Mouse (Mus musculus): ENCODE results near the gene Cmpk1.

Gene Cmpk1

GRCm38 (mm10) chr4:114986591-114987432 lies at the start of gene Cmpk1:
Cmpk1 (minus strand) TSS chr4:114987241.
- CTCF ChIA-PET, result interaction anchor here (0.5 to 2.0 kb wide), 3 partner anchors 10 to 80 kb away, joined by 3 to 8 read pairs (median 7); partner anchors contain the start of gene Stil

GRCm38 (mm10) chr4:115035043-115035442 lies 48.0 kb upstream of the Cmpk1 start:
- CTCF ChIA-PET, result no interaction called here

DNA sequence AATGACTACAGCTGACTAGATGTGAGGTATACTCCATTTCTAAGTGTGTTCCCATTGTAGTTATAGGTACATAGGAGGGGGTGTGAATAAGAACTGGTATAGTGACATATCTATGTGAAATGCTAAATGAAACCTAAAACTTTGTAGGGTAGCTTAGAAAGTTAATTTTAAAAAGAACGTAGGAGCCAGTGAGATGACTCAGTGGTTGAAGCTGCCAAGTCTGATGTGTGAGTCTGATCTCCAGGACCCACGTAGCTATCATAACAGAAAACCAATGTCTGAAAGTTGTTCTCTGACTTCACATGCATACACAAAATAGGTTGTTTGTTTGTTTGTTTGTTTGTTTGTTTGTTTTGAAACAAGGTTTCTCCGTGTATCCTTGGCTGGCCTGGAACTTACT lies 33.0 kb upstream of the Cmpk1 start:
- CTCF ChIA-PET, result no interaction called here

- CTCF ChIA-PET, result no interaction called here
Measured at GRCm38 (mm10) chr4:115014276-115014675, 27.2 kb upstream of the Cmpk1 start.

DNA sequence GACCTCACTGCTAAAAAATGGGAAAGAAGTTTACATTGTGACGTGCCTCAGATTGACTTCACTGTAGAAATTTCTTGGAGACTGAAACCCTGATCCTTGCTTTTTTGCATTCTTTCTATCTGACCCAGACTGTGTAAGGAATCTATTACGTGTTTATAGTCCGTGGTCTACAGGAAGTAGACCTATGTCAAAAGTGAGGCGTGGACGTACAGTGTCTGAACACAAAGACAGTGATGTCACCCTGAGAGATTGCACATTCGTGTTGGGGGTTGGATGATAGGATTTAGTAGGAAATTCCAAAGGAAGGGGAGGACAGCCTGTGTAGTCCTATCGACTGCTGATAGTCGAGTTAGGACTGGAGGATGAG lies 13.4 kb upstream of the Cmpk1 start:
- CTCF ChIA-PET, result interaction anchor here (1.8 kb wide), 1 partner anchor 13 kb away, joined by 8 read pairs; the partner anchor contains the start of gene Cmpk1

DNA sequence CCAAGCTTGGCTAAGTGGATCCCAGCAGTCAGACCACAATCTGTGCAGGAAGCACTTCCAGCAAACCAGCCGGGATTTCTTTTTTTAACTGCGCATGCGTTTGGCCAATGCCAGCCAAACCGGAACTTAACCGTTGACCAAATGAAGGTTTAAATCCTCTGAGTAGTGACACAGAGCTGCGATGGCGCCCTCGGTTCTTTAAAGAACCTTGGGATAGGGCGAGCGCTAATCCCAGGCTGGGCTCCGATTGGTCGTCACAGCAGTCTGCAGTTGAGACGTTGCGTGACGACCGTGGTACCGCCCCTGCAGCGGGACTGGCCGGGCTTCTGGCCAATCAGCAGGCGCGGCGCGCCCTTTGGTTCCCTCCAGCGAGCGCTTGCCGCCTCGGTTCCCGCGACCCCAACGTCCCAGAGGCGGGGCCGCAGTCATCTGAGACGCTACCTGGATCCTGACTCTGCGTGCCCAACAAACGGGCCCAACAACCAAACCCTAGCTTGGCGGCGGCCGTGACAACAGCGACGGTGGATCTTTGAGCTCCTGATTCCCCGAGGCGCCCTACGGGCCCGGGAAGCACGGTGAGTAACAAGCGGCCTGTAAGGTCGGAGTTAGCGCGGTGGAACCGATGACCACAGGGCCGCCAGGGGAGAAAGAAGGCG lies 12.9 kb upstream of the Cmpk1 start, which contains the start of gene Stil:
Gene Stil, plus strand, starts transcription at position 387 of the 656 bp plus-strand sequence.
- CTCF ChIA-PET, result interaction anchor here (0.5 to 1.8 kb wide), 2 partner anchors 12 to 23 kb away, joined by 6 to 8 read pairs; partner anchors contain the start of gene Cmpk1

DNA sequence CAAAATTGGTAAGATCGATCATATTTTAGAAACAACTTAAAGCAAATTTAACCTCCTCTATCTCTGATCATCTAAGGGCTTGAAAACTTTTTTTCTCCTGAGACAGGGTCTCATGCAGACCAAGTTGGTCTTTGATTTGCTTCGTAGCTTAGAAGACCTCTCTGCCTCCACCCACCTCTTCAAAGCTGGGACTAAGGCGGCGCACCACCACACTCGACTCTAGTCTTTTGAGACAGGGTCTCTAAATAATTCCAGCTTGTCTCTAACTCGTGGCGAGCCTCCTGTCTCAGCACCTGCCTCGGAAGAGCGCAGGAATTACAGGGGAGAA lies 12.4 kb upstream of the Cmpk1 start:
- CTCF ChIA-PET, result interaction anchor here (1.8 kb wide), 1 partner anchor 12 kb away, joined by 8 read pairs; the partner anchor contains the start of gene Cmpk1

DNA sequence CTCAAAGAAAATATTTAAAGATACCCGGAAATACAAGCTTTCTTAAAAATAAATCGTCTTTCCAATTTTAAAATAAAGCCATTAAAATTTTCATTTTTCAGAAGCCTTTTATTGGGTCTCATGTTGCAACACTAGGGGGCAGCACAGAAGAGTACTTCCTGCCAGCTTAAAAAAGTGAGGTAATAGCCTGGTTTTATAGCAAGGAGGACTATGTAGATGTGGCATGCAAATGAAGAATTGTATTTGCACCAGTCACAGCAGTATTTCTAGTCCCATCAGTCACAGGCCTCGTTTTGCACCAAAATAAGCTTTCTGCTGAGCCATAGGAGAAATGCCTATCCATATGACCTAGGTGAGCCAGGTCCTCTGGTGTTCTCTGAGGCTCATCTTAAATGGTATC lies 10.0 kb upstream of the Cmpk1 start:
- CTCF ChIA-PET, result interaction anchor here (1.8 kb wide), 1 partner anchor 9 kb away, joined by 7 read pairs; the partner anchor contains the start of gene Cmpk1

GRCm38 (mm10) chr4:114994218-114994617 lies 7.2 kb upstream of the Cmpk1 start:
- CTCF ChIA-PET, result no interaction called here

DNA sequence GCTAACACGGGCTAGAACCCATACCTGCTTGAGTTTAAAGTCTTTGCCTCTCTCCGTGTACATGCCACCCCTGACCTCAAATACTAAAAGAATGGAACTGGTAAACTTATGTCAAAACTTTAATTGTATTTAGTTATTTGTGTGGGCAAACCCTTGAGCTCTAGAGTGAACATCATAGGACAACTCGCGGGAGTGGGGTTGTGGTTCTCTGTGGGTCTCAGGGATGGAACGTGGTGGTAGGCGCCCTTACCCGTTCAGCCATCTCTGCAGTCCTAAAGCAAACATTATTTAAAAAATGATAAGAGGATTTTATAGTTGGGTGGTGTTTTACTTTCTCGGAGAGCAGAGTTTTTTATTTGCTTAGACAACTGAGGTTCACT lies 840 bp downstream of the Cmpk1 start:
- CTCF ChIA-PET, result no interaction called here

GRCm38 (mm10) chr4:114983020-114983419 lies 4.0 kb downstream of the Cmpk1 start:
- CTCF ChIA-PET, result interaction anchor here (0.6 to 1.0 kb wide), 2 partner anchors 12 to 74 kb away, joined by 3 to 5 read pairs; no protein-coding TSS in a partner anchor

GRCm38 (mm10) chr4:114982619-114983018 lies 4.4 kb downstream of the Cmpk1 start:
- CTCF ChIA-PET, result interaction anchor here (0.6 to 1.0 kb wide), 3 partner anchors 13 to 332 kb away, joined by 3 to 5 read pairs (median 3); no protein-coding TSS in a partner anchor

GRCm38 (mm10) chr4:114973229-114973740 lies 13.8 kb downstream of the Cmpk1 start:
- CTCF ChIA-PET, result interaction anchor here (0.7 kb wide), 1 partner anchor 630 kb away, joined by 3 read pairs; no protein-coding TSS in a partner anchor

- CTCF ChIA-PET, result interaction anchor here (0.6 kb wide), 1 partner anchor 28 kb away, joined by 3 read pairs; no protein-coding TSS in a partner anchor
Measured at GRCm38 (mm10) chr4:114970736-114971135, 16.3 kb downstream of the Cmpk1 start.

DNA sequence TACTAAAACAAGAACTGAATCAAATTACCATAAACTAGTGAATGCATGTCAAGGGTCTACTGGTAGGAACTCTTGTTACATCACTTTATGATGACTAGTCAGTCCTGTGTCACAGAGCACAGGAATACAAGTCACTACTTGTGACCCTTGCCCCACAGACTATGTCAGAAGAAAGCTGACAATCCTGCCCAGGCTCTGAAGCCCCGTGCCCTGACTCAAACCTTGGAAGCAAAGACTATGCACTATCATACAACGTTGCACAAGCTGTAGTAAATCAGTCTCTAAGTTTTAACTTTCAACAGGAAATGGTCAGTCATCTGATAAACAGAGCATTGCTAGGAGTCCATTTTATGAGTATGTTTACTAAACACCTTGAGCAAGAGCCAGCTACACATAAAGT lies 26.2 kb downstream of the Cmpk1 start:
- CTCF ChIA-PET, result interaction anchor here (0.7 kb wide), 1 partner anchor 27 kb away, joined by 3 read pairs; no protein-coding TSS in a partner anchor

DNA sequence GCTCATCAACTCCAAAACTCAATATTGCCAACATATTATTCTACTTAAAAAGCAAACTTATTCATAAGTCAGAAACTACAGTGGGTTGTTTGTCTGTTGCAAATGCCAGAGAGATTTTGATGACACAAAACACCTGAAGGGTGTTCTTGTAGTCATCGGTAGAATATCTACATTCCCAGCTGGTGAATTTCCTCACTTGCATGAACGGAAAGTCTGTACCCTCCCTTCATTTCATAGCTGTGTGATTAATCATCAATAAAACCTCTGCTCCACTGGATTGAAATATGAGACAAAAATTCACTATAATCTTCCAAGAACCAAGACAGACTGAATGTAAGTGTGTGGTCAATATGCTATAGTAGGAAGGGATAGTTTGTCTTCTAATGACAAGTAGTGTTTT lies 27.5 kb downstream of the Cmpk1 start:
- CTCF ChIA-PET, result no interaction called here

- CTCF ChIA-PET, result no interaction called here
Measured at GRCm38 (mm10) chr4:114958786-114959185, 28.3 kb downstream of the Cmpk1 start.

- CTCF ChIA-PET, result no interaction called here
Measured at GRCm38 (mm10) chr4:114958231-114958630, 28.8 kb downstream of the Cmpk1 start.

GRCm38 (mm10) chr4:114957403-114957802 lies 29.6 kb downstream of the Cmpk1 start:
- CTCF ChIA-PET, result no interaction called here

GRCm38 (mm10) chr4:114953172-114953571 lies 33.9 kb downstream of the Cmpk1 start:
- CTCF ChIA-PET, result no interaction called here

DNA sequence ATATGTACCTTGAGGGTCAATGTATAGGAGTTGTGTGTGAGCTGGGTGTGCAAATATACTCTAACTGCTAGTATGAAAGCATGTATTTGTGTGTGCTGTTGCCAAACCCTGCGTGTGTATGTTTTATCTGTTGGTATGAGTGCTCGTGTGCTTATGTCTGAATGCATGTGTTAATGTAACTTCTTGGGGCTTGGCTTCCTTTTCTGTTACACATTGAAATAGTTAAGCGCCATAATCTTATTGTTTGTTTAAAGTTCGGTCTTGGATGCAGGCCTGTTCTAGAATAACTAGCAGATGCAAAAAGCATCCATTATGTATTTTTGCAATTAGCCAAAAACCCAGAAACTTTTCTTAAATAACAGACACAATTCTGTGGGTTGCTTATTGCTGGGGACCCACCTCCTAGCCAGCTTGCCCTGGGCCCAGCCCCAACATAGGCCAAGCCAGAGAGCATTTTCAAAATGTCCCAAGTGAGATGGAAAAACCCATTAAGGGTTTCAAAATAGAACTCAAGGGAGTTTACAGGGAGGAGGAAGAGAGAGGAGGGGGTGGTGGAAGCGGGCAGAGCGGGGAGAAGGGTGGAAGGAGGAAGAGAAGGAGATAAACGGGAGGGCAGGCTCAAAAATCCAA lies 39.1 kb downstream of the Cmpk1 start:
- CTCF ChIA-PET, result no interaction called here

DNA sequence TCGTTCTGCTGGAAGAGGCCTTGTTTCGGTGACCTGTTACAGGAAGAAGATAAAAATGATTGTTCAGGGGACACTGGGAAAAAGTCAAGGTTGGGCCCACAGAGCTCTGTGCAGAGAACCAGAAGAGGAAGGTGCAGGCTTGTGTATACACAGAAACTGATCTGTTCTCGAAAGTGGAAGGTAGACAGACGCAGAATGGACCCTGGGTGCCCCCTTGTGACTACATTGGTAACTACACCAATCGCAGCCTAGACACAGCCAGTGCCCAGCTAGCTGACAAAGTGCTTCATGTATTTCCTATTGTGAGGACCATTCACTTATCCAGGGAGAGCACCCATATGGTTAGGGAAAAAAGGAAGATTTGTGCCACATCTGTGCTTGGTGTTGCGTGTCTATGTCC lies 39.6 kb downstream of the Cmpk1 start:
- CTCF ChIA-PET, result interaction anchor here (0.8 kb wide), 1 partner anchor 34 kb away, joined by 3 read pairs; no protein-coding TSS in a partner anchor
